Mouse (Mus musculus) embryonic facial prominence, embryonic 11.5 days (tissue): ENCODE data around the gene Myo1c. TPM values are rescaled to one million over a fixed set of nuclear protein-coding genes. Genes with fewer than 3 reads are reported as not detected.

ENCODE experiments used
- ATAC-seq: fragments of 200-750 bp; cut with Nextera tagmentation; replicated peaks from 2 replicates; pipeline ENCODE4 v1.8.0; 2017; ENCODE audit warnings: low read depth; ENCODE audit not compliant: insufficient number of reproducible peaks, low FRiP score, low TSS enrichment
- DNase-seq: peaks from one replicate; pipeline ENCODE4 v3.0.0-alpha.2; 2015; ENCODE audit warnings: low spot score
- H3K27ac ChIP-seq: fragments of 300-500 bp; sonication (generic); replicated peaks from 2 replicates; pipeline ENCODE4 v1.5.1; 2014; ENCODE audit warnings: mild to moderate bottlenecking, low read depth, low read length, control low read depth
- H3K27me3 ChIP-seq: fragments of 300-500 bp; sonication (generic); 2 replicates; pipeline ENCODE4 v1.6.1; 2014; ENCODE audit warnings: mild to moderate bottlenecking, low read length, moderate library complexity, mixed read lengths; ENCODE audit not compliant: control insufficient read depth, insufficient read depth
- H3K36me3 ChIP-seq: fragments of 300-500 bp; sonication (generic); replicated peaks from 2 replicates; pipeline ENCODE4 v1.6.1; 2014; ENCODE audit warnings: low read depth, mild to moderate bottlenecking, low read length, moderate library complexity, mixed read lengths; ENCODE audit not compliant: control insufficient read depth, insufficient read depth
- H3K4me1 ChIP-seq: fragments of 300-500 bp; sonication (generic); 2 replicates; pipeline ENCODE4 v1.6.1; 2014; ENCODE audit warnings: low read length, mixed read lengths; ENCODE audit not compliant: control insufficient read depth, insufficient read depth
- H3K4me2 ChIP-seq: fragments of 300-500 bp; sonication (generic); 2 replicates; pipeline ENCODE4 v1.6.1; 2014; ENCODE audit warnings: low read depth, mild to moderate bottlenecking, control low read depth, low read length, moderate library complexity
- H3K4me3 ChIP-seq: fragments of 300-500 bp; sonication (generic); 2 replicates; pipeline ENCODE4 v1.5.1; 2014; ENCODE audit warnings: low read depth, low read length, control low read depth
- H3K9ac ChIP-seq: fragments of 300-500 bp; sonication (generic); replicated peaks from 2 replicates; pipeline ENCODE4 v1.6.1; 2014; ENCODE audit warnings: mild to moderate bottlenecking, control low read depth, low read length
- H3K9me3 ChIP-seq: fragments of 300-500 bp; sonication (generic); replicated peaks from 2 replicates; pipeline ENCODE4 v1.6.1; 2016; ENCODE audit warnings: mild to moderate bottlenecking, low read length, inconsistent platforms, mixed read lengths; ENCODE audit not compliant: control insufficient read depth
- WGBS: fragments of 180-500 bp; shearing (Covaris S2); extraction: QIAGEN DNeasy Blood & Tissue Kit; methylation state at CpG from one replicate; pipeline ENCODE4 v1.1.7; 2014; 5-methylcytosine and 5-hydroxymethylcytosine counted together
- polyA plus RNA-seq: library from polyadenylated mRNA; unstranded; fragments of >200 nt; fragmentation: Nextera tagmentation; extraction: Ambion mirVana; gene quantifications from 2 replicates; pipeline ENCODE4 v1.2.1, GENCODE M21; 2014

The Myo1c gene
- 14.1 and 14.5 TPM in 2 replicates for polyA plus RNA-seq

- WGBS: 70% methylated on average over 7 of the region's 7 CpGs
- peak within 1 kb of the TSS; percentile 78 for H3K9ac ChIP-seq
- no peaks in the 10 kb centered on the region for H3K36me3 ChIP-seq
- no peaks in the 10 kb centered on the region for H3K9me3 ChIP-seq
- no peak for ATAC-seq
- no peak for DNase-seq
- H3K4me3 ChIP-seq: peak within 1 kb of the TSS; percentile 67
- peaks cover 9% of the 10 kb centered on the region for H3K4me1 ChIP-seq
- no peak within 1 kb of the TSS for H3K27ac ChIP-seq
- H3K4me2 ChIP-seq: peak within 1 kb of the TSS; percentile 91
- peaks cover 15% of the 10 kb centered on the region for H3K27me3 ChIP-seq
Observed at GRCm38 (mm10) chr11:75650311-75650710, at the start of gene Myo1c. Gene Myo1c (plus strand): TSS chr11:75650504.

DNA sequence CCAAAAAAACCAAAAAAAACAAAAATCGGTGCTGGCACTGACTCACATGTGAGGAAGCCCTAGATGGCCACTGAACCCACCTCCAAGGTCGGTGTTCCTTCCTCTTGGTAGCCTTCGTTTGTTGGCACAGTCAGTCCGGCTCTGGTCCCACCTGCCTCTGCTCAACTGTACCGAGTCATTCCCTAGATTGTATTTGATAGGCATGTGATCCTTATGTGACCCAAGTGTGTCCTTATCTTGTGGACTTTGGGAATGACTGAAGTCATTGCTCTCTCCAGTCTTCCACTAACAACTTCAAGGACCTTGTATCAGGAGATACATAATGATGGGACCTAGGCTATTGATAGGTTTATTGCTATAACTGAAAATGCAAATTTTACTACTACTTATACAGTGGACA is 45.5 kb upstream of the Myo1c start:
- Histone ChIP-seq H3K27me3 (no peaks in the 10 kb centered on the region), H3K9me3 (no peaks in the 10 kb centered on the region), H3K9ac (no peak overlapping the region), H3K36me3 (no peaks in the 10 kb centered on the region; the same call in none of the 2 replicates), H3K27ac (no peak overlapping the region), H3K4me3 (no peak overlapping the region), H3K4me1 (no peaks in the 10 kb centered on the region), H3K4me2 (no peak overlapping the region)
- no peak for ATAC-seq
- no peak for DNase-seq
- WGBS: 93% methylated on average over 5 of the region's 5 CpGs

GRCm38 (mm10) chr11:75605318-75605717 is 45.0 kb upstream of the Myo1c start:
- Histone ChIP-seq H3K9me3 (no peaks in the 10 kb centered on the region), H3K4me2 (no peak overlapping the region), H3K4me3 (no peak overlapping the region), H3K36me3 (no peaks in the 10 kb centered on the region; the same call in none of the 2 replicates), H3K27me3 (no peaks in the 10 kb centered on the region), H3K9ac (no peak overlapping the region), H3K4me1 (no peaks in the 10 kb centered on the region), H3K27ac (no peak overlapping the region)
- WGBS: 43% methylated on average over 1 of the region's 1 CpGs
- no peak for ATAC-seq
- DNase-seq: no peak

GRCm38 (mm10) chr11:75608776-75609175 is 41.5 kb upstream of the Myo1c start:
- Histone ChIP-seq H3K4me3 (no peak overlapping the region), H3K27me3 (no peaks in the 10 kb centered on the region), H3K9ac (no peak overlapping the region), H3K4me1 (no peaks in the 10 kb centered on the region), H3K9me3 (no peaks in the 10 kb centered on the region), H3K4me2 (no peak overlapping the region), H3K27ac (no peak overlapping the region), H3K36me3 (no peaks in the 10 kb centered on the region)
- ATAC-seq (no peak), DNase-seq (no peak)
- WGBS: 90% methylated on average over 5 of the region's 5 CpGs

- Histone ChIP-seq H3K27me3 (no peaks in the 10 kb centered on the region), H3K9me3 (no peaks in the 10 kb centered on the region), H3K9ac (no peak overlapping the region), H3K4me1 (no peaks in the 10 kb centered on the region), H3K36me3 (no peaks in the 10 kb centered on the region), H3K4me2 (no peak overlapping the region), H3K4me3 (no peak overlapping the region), H3K27ac (no peak overlapping the region)
- 90% methylated on average over 2 of the region's 2 CpGs for WGBS
- no peak for ATAC-seq
- no peak for DNase-seq
Observed at GRCm38 (mm10) chr11:75610021-75610420, 40.3 kb upstream of the Myo1c start.

DNA sequence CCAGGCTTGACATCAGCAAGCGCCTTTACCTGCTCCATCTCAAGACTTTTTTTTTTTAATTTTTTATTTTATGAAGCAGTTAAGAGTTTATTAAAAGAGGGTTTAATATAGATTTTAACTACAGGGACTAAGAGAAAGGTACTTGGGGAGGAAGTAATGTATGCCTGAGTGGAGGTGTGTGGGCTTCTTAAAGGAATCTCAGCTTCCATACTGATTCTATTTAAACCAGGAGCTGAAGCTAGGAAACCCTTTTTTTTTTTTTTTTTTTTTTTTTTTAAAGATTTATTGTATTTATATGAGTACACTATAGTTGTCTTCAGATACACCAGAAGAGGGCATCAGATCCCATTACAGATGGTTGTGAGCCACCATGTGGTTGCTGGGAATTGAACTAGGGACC is 35.5 kb upstream of the Myo1c start:
- WGBS: 97% methylated on average over 1 of the region's 1 CpGs
- Histone ChIP-seq H3K4me3 (no peak overlapping the region), H3K36me3 (no peaks in the 10 kb centered on the region), H3K27ac (no peak overlapping the region), H3K4me2 (no peak overlapping the region), H3K4me1 (no peaks in the 10 kb centered on the region), H3K9ac (no peak overlapping the region), H3K9me3 (no peaks in the 10 kb centered on the region), H3K27me3 (no peaks in the 10 kb centered on the region)
- no peak for DNase-seq
- ATAC-seq: no peak

DNA sequence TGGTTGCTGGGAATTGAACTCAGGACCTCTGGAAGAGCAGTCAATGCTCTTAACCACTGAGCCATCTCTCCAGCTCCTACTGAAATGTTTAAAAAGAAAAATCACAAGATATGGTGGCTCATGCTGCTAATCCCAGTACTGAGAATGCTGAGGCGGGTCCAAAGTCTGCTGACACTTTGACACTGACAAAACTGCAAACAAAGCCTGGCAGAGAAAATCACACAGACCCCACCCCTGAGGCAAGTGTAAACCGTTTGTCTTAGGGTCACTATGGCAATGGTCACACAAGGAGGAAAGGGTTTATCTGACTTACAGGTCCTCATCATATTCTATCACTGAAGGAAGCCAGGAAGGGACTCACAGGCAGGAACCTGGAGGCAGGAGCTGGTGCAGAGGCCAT is 34.7 kb upstream of the Myo1c start:
- 81% methylated on average over 2 of the region's 2 CpGs for WGBS
- Histone ChIP-seq H3K4me1 (no peaks in the 10 kb centered on the region), H3K27me3 (no peaks in the 10 kb centered on the region), H3K9me3 (no peaks in the 10 kb centered on the region), H3K4me2 (no peak overlapping the region), H3K36me3 (no peaks in the 10 kb centered on the region; the same call in 1 of the 2 replicates), H3K9ac (no peak overlapping the region), H3K27ac (no peak overlapping the region), H3K4me3 (no peak overlapping the region)
- ATAC-seq (no peak), DNase-seq (no peak)

DNA sequence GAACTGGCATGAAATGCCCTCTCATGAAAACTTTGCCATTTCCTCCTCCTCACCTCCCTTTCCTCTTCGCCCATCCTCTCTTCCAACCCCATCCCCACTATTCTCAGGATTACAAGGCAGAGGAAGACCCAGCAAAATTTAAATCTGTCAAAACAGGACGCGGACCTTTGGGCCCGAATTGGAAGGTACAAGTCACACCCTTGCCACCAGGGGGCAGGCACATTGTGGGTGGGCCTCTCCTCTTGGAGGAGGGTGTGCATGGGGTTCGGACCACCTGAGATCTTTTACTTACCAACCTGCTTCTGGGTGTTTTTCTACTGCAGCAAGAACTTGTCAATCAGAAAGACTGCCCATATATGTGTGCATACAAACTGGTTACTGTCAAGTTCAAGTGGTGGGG is 31.2 kb upstream of the Myo1c start:
- WGBS: 79% methylated on average over 5 of the region's 5 CpGs
- no peak overlapping the region for H3K4me3 ChIP-seq
- DNase-seq (peak; percentile 10), ATAC-seq (no peak)
- H3K9ac ChIP-seq: no peak overlapping the region
- H3K4me2 ChIP-seq: no peak overlapping the region
- no peak overlapping the region for H3K27ac ChIP-seq
- H3K4me1 ChIP-seq: no peaks in the 10 kb centered on the region
- no peaks in the 10 kb centered on the region for H3K9me3 ChIP-seq
- H3K27me3 ChIP-seq: no peaks in the 10 kb centered on the region
- H3K36me3 ChIP-seq: no peaks in the 10 kb centered on the region; the same call in 1 of the 2 replicates
